Mouse (Mus musculus): ENCODE results near the gene Prss8. TPM values are rescaled to one million over a fixed set of nuclear protein-coding genes. Genes with fewer than 3 reads are reported as not detected.

Gene Prss8
- 125 and 139 TPM in 2 replicates for polyA plus RNA-seq (2015; fragmentation: Nextera tagmentation; extraction: Ambion mirVana)

DNA sequence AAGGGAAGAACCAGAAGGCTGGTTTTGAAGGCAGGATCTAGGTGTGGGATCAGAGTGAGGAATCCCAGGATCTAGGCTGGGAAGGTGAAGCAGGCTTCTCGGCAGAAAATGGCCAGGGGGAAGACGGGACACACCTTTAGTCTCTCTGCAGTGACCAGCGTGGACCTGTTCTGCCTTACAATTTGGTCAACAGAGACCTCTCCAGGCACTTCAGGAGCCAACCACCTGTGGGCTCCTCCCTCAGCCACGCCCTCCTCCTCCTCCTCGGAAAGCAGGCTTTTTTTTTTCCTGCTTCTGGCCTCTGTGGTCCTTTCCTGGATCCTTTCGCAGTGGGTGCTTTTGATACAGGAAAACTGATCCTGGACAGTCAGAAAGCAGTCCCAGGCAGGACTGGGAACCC, at the start of gene Prss8:
TSS of gene Prss8 (minus strand) at position 182 of the 400 bp plus-strand sequence.
- Histone ChIP-seq H3K27ac (peak within 1 kb of the TSS; percentile 93), H3K9ac (ENCODE audit: low read depth, low read length) (peak within 1 kb of the TSS; percentile 70), H3K27me3 (ENCODE audit: insufficient read depth, low read length) (no peaks in the 10 kb centered on the region), H3K4me2 (ENCODE audit: low read length) (peak within 1 kb of the TSS; percentile 66), H3K9me3 (replicated peaks; ENCODE audit: low read length) (no peaks in the 10 kb centered on the region), H3K36me3 (ENCODE audit: insufficient read depth, low read length) (peaks cover 7% of the 10 kb centered on the region; the same call in 1 of the 2 replicates), H3K4me1 (replicated peaks; ENCODE audit: insufficient read depth, low read length) (peaks cover 40% of the 10 kb centered on the region), H3K4me3 (replicated peaks; ENCODE audit: low read depth, low read length) (peak within 1 kb of the TSS; percentile 44)
- peak; percentile 24; the same call in 1 of the 2 replicates for ATAC-seq (replicated peaks; ENCODE audit: low FRiP score, low read depth)
- DNase-seq (ENCODE audit: low spot score): peak; percentile 59
- WGBS: 18% methylated on average over 6 of the region's 6 CpGs
- TF ChIP-seq CTCF (IDR thresholded peaks at IDR 0.05; ENCODE audit: low read depth): no peak; the same call in 1 of the 2 replicates

GRCm38 (mm10) chr7:127978856-127979255, 49.0 kb upstream of the Prss8 start:
- no peak for DNase-seq (ENCODE audit: low spot score)
- no peak overlapping the region for H3K4me3 ChIP-seq (replicated peaks; ENCODE audit: low read depth, low read length)
- no peaks in the 10 kb centered on the region for H3K9me3 ChIP-seq (replicated peaks; ENCODE audit: low read length)
- no peak overlapping the region for H3K27ac ChIP-seq
- no peak overlapping the region for H3K4me2 ChIP-seq (ENCODE audit: low read length)
- no peak for ATAC-seq (replicated peaks; ENCODE audit: low FRiP score, low read depth)
- H3K27me3 ChIP-seq (ENCODE audit: insufficient read depth, low read length): no peaks in the 10 kb centered on the region
- H3K36me3 ChIP-seq (ENCODE audit: insufficient read depth, low read length): peaks cover 79% of the 10 kb centered on the region
- no peaks in the 10 kb centered on the region for H3K4me1 ChIP-seq (replicated peaks; ENCODE audit: insufficient read depth, low read length)
- no peak for TF ChIP-seq CTCF (IDR thresholded peaks at IDR 0.05; ENCODE audit: low read depth)
- no peak overlapping the region for H3K9ac ChIP-seq (ENCODE audit: low read depth, low read length)
- 94% methylated on average over 2 of the region's 2 CpGs for WGBS

GRCm38 (mm10) chr7:127974413-127974930, 44.6 kb upstream of the Prss8 start:
- 82% methylated on average over 2 of the region's 2 CpGs for WGBS
- Histone ChIP-seq H3K27me3 (ENCODE audit: insufficient read depth, low read length) (no peaks in the 10 kb centered on the region), H3K9me3 (replicated peaks; ENCODE audit: low read length) (no peaks in the 10 kb centered on the region), H3K4me2 (ENCODE audit: low read length) (no peak overlapping the region), H3K4me3 (replicated peaks; ENCODE audit: low read depth, low read length) (no peak overlapping the region), H3K9ac (ENCODE audit: low read depth, low read length) (no peak overlapping the region), H3K36me3 (ENCODE audit: insufficient read depth, low read length) (peaks cover 78% of the 10 kb centered on the region), H3K27ac (no peak overlapping the region), H3K4me1 (replicated peaks; ENCODE audit: insufficient read depth, low read length) (no peaks in the 10 kb centered on the region)
- DNase-seq (ENCODE audit: low spot score) (no peak), ATAC-seq (replicated peaks; ENCODE audit: low FRiP score, low read depth) (no peak)
- TF ChIP-seq CTCF (IDR thresholded peaks at IDR 0.05; ENCODE audit: low read depth): no peak

GRCm38 (mm10) chr7:127967922-127968828, 38.3 kb upstream of the Prss8 start:
- under 1% methylated on average over 38 of the region's 42 CpGs for WGBS
- no peaks in the 10 kb centered on the region for H3K27me3 ChIP-seq (ENCODE audit: insufficient read depth, low read length)

GRCm38 (mm10) chr7:127967004-127967921, 37.4 kb upstream of the Prss8 start, which contains the start of gene Fus:
Gene Fus (plus strand): TSS chr7:127967457.
- under 1% methylated on average over 81 of the region's 92 CpGs for WGBS
- peak; percentile 47; the same call in 1 of the 2 replicates for TF ChIP-seq CTCF (IDR thresholded peaks at IDR 0.05; ENCODE audit: low read depth)

More at GRCm38 (mm10) chr7:127967922-127968828, 38.3 kb upstream of the Prss8 start:
- H3K4me3 ChIP-seq (replicated peaks; ENCODE audit: low read depth, low read length): peak overlapping the region; percentile 98
- H3K9me3 ChIP-seq (replicated peaks; ENCODE audit: low read length): no peaks in the 10 kb centered on the region
- H3K4me1 ChIP-seq (replicated peaks; ENCODE audit: insufficient read depth, low read length): no peaks in the 10 kb centered on the region; the same call in none of the 2 replicates
- peak overlapping the region; percentile 67 for H3K4me2 ChIP-seq (ENCODE audit: low read length)
- H3K27ac ChIP-seq: peak overlapping the region; percentile 98
- no peak for TF ChIP-seq CTCF (IDR thresholded peaks at IDR 0.05; ENCODE audit: low read depth)
- peak; percentile 55 for ATAC-seq (replicated peaks; ENCODE audit: low FRiP score, low read depth)
- H3K36me3 ChIP-seq (ENCODE audit: insufficient read depth, low read length): peaks cover 32% of the 10 kb centered on the region
- H3K9ac ChIP-seq (ENCODE audit: low read depth, low read length): peak overlapping the region; percentile 98
- peak; percentile 87 for DNase-seq (ENCODE audit: low spot score)

More at GRCm38 (mm10) chr7:127967004-127967921, 37.4 kb upstream of the Prss8 start, which contains the start of gene Fus:
- Histone ChIP-seq H3K27ac (peak within 1 kb of the TSS; percentile 98), H3K4me2 (ENCODE audit: low read length) (peak within 1 kb of the TSS; percentile 67), H3K4me1 (replicated peaks; ENCODE audit: insufficient read depth, low read length) (no peaks in the 10 kb centered on the region; the same call in none of the 2 replicates), H3K9ac (ENCODE audit: low read depth, low read length) (peak within 1 kb of the TSS; percentile 98), H3K9me3 (replicated peaks; ENCODE audit: low read length) (no peaks in the 10 kb centered on the region), H3K4me3 (replicated peaks; ENCODE audit: low read depth, low read length) (peak within 1 kb of the TSS; percentile 98), H3K27me3 (ENCODE audit: insufficient read depth, low read length) (no peaks in the 10 kb centered on the region), H3K36me3 (ENCODE audit: insufficient read depth, low read length) (peaks cover 23% of the 10 kb centered on the region)
- ATAC-seq (replicated peaks; ENCODE audit: low FRiP score, low read depth) (peak; percentile 94), DNase-seq (ENCODE audit: low spot score) (peak; percentile 96)
